Mouse (Mus musculus) urinary bladder, postnatal 25 days (tissue): ENCODE measurements at regions not wholly inside any gene's neighbourhood (a gene's known extent, or its start where the extent isn't known, plus 50 kb on each side); places are given as distances from the start of the nearest gene placed in this dataset.
"Not testable (repeated sequence)": the region's sequence is repeated elsewhere in the genome, so short reads cannot be mapped to it uniquely, and the experiment has no call there.

Experiments used
- DNase-seq: peaks from one replicate; pipeline ENCODE4 v3.0.0; 2022; ENCODE audit warnings: low spot score

GRCm38 (mm10) chr12:47163171-47163570, 344.4 kb upstream of the Nova1 start:
- no peak for DNase-seq

GRCm38 (mm10) chr12:47162624-47163151, 344.0 kb upstream of the Nova1 start:
- no peak for DNase-seq

- DNase-seq: no peak
Observed at GRCm38 (mm10) chr12:47160626-47161025, 341.9 kb upstream of the Nova1 start.

- DNase-seq: not testable (repeated sequence)
Observed at GRCm38 (mm10) chr12:47155916-47156315, 337.2 kb upstream of the Nova1 start.

GRCm38 (mm10) chr12:47140677-47141076, 321.9 kb upstream of the Nova1 start:
- no peak for DNase-seq

GRCm38 (mm10) chr12:47129821-47130220, 311.1 kb upstream of the Nova1 start:
- DNase-seq: no peak

- no peak for DNase-seq
Observed at GRCm38 (mm10) chr12:47128596-47128995, 309.9 kb upstream of the Nova1 start.

- no peak for DNase-seq
Observed at GRCm38 (mm10) chr12:47121426-47121825, 302.7 kb upstream of the Nova1 start.

GRCm38 (mm10) chr12:47117504-47117903, 298.8 kb upstream of the Nova1 start:
- no peak for DNase-seq

- no peak for DNase-seq
Observed at GRCm38 (mm10) chr12:47089234-47089633, 270.5 kb upstream of the Nova1 start.

- DNase-seq: no peak
Observed at GRCm38 (mm10) chr12:47074961-47075360, 256.2 kb upstream of the Nova1 start.

GRCm38 (mm10) chr12:47052474-47052873, 233.7 kb upstream of the Nova1 start:
- no peak for DNase-seq

GRCm38 (mm10) chr12:47020810-47021348, 202.2 kb upstream of the Nova1 start:
- no peak for DNase-seq

- DNase-seq: no peak
Observed at GRCm38 (mm10) chr12:46992343-46992742, 173.6 kb upstream of the Nova1 start.

GRCm38 (mm10) chr12:46988972-46989371, 170.2 kb upstream of the Nova1 start:
- no peak for DNase-seq

GRCm38 (mm10) chr12:46950223-46950779, 131.6 kb upstream of the Nova1 start:
- DNase-seq: no peak

GRCm38 (mm10) chr12:46945707-46946106, 127.0 kb upstream of the Nova1 start:
- no peak for DNase-seq

GRCm38 (mm10) chr12:46931086-46931485, 112.4 kb upstream of the Nova1 start:
- DNase-seq: no peak

GRCm38 (mm10) chr12:46917286-46917685, 98.6 kb upstream of the Nova1 start:
- no peak for DNase-seq

GRCm38 (mm10) chr12:46878164-46878563, 59.4 kb upstream of the Nova1 start:
- DNase-seq: no peak

GRCm38 (mm10) chr12:46870130-46870529, 51.4 kb upstream of the Nova1 start:
- DNase-seq: no peak
